Mouse (Mus musculus) testis, adult 2 months (tissue): ENCODE results near the gene Cdc37.

Experiments used
- CTCF ChIP-seq: fragments of 200-500 bp; IDR thresholded peaks from 2 replicates; pipeline ENCODE4 v1.5.1; 2012; ENCODE audit warnings: low read depth, mild to moderate bottlenecking, inconsistent platforms, low read length, moderate library complexity; ENCODE audit not compliant: control insufficient read depth, insufficient read depth, insufficient replicate concordance
- POLR2A ChIP-seq: fragments of 200-500 bp; IDR thresholded peaks from 2 replicates; pipeline ENCODE4 v1.6.1; 2012; ENCODE audit warnings: low read depth, mild to moderate bottlenecking, inconsistent platforms, low read length, moderate library complexity; ENCODE audit not compliant: control insufficient read depth

DNA sequence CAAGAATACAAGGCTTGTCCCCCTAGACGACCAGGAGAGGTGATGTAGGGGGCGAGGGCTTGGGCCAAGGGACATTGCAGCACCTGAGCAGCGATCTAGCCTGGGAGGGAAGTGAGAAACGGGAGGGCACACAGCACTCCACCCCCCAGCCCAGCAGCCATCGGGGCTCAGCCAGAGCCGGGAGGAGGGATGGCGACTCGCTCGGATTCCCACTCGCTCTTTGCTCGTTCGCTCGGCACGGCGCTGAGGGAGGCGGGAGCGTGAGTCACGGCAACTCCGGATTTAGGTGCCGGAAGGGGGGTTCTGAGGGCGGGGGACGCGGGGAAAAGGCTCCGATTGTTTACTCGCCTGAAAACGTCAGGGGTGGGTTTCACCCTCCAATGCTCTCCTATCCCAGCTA, 14.3 kb upstream of the Cdc37 start:
- TF ChIP-seq CTCF, result no peak
- no peak for TF ChIP-seq POLR2A
